Mouse (Mus musculus) heart, adult 8-10 months (tissue): ENCODE results near the gene Gcm1. TPM values are rescaled to one million over a fixed set of nuclear protein-coding genes. Genes with fewer than 3 reads are reported as not detected.

Experiments
- DNase-seq: peaks from one replicate; pipeline ENCODE4 v3.0.0; 2022; ENCODE audit warnings: low spot score
- total RNA-seq, 4 experiments: library from RNA; stranded (reverse); gene quantifications; 2 replicates each; pipeline ENCODE4 v1.2.4; 2022

The Gcm1 gene
- total RNA-seq, 4 experiments from 2014 or later, result not detected

- DNase-seq, result no peak
Measured at GRCm38 (mm10) chr9:78100956-78101355, 49.2 kb downstream of the Gcm1 start.

GRCm38 (mm10) chr9:78101431-78101830 is 49.7 kb downstream of the Gcm1 start:
- no peak for DNase-seq

- no peak for DNase-seq
Measured at GRCm38 (mm10) chr9:78103965-78104560, 52.3 kb downstream of the Gcm1 start.

GRCm38 (mm10) chr9:78104973-78105372 is 53.2 kb downstream of the Gcm1 start:
- no peak for DNase-seq

GRCm38 (mm10) chr9:78105501-78105932 is 53.8 kb downstream of the Gcm1 start:
- DNase-seq, result no peak

- DNase-seq, result no peak
Measured at GRCm38 (mm10) chr9:78106821-78107220, 55.1 kb downstream of the Gcm1 start.

- DNase-seq, result no peak
Measured at GRCm38 (mm10) chr9:78107582-78107911, 55.8 kb downstream of the Gcm1 start.

GRCm38 (mm10) chr9:78107912-78108795 is 56.4 kb downstream of the Gcm1 start:
- peak; percentile 78 for DNase-seq

- DNase-seq, result peak; percentile 94
Measured at GRCm38 (mm10) chr9:78108796-78109239, 57.1 kb downstream of the Gcm1 start, which contains the start of the genes Fbxo9 and Ick. Gene Fbxo9, minus strand, starts transcription at chr9:78109065. Gene Ick, plus strand, starts transcription at chr9:78109192.

- DNase-seq, result no peak
Measured at GRCm38 (mm10) chr9:78109656-78110055, 57.9 kb downstream of the Gcm1 start.

- no peak for DNase-seq
Measured at GRCm38 (mm10) chr9:78111456-78111855, 59.7 kb downstream of the Gcm1 start.

GRCm38 (mm10) chr9:78112770-78113537 is 61.2 kb downstream of the Gcm1 start:
- peak; percentile 95 for DNase-seq

GRCm38 (mm10) chr9:78113538-78113885 is 61.8 kb downstream of the Gcm1 start:
- DNase-seq, result no peak

Other genes with a start within 250 kb of the Gcm1 start
- 10 to 100 TPM; 26.6 to 33.0 (median 29.9) TPM for gene Elovl5, start 134.6 kb upstream of the Gcm1 start, total RNA-seq
- gene Fbxo9, start 57.1 kb downstream of the Gcm1 start, total RNA-seq, result 10 to 100 TPM; 30.9 to 50.6 (median 45.5) TPM
- gene Ick, start 57.3 kb downstream of the Gcm1 start, total RNA-seq, result 10 to 100 TPM; 12.7 to 14.3 (median 13.3) TPM
- 100 to 1,000 TPM; 108 to 158 (median 147) TPM for gene Gsta4, start 130.8 kb downstream of the Gcm1 start, total RNA-seq
- gene Gsta1, start 178.7 kb downstream of the Gcm1 start, total RNA-seq, result 10 to 100 TPM in 2 of 4 experiments, 1 to 10 TPM in 2; 2.9 to 17.3 (median 7.6) TPM
- 1 to 10 TPM in 3 of 4 experiments, under 1 TPM in 1; 0.43 to 6.3 (median 2.7) TPM for gene Gm3776, start 205.2 kb downstream of the Gcm1 start, total RNA-seq
- gene Gm10639, start 238.0 kb downstream of the Gcm1 start, total RNA-seq, result 1 to 10 TPM in 2 of 4 experiments, under 1 TPM in 1, not detected in 1; 0.73 to 3.2 (median 2.0) TPM